Mouse (Mus musculus) intestine, embryonic 15.5 days (tissue): Measurements from ENCODE around the gene Cmc1. TPM values are rescaled to one million over a fixed set of nuclear protein-coding genes. Genes with fewer than 3 reads are reported as not detected.

Experiments used
- ATAC-seq: fragments of 200-750 bp; cut with Nextera tagmentation; 2 replicates; pipeline ENCODE4 v1.8.0; 2017; ENCODE audit warnings: moderate TSS enrichment, moderate library complexity
- H3K27ac ChIP-seq: fragments of 300-500 bp; sonication (generic); 2 replicates; pipeline ENCODE4 v1.5.1; 2015; ENCODE audit warnings: mild to moderate bottlenecking, inconsistent platforms
- H3K27me3 ChIP-seq: fragments of 300-500 bp; sonication (generic); replicated peaks from 2 replicates; pipeline ENCODE4 v1.6.1; 2015; ENCODE audit warnings: inconsistent platforms
- H3K36me3 ChIP-seq: fragments of 300-500 bp; sonication (generic); 2 replicates; pipeline ENCODE4 v1.6.1; 2015; ENCODE audit warnings: inconsistent platforms
- H3K4me1 ChIP-seq: fragments of 300-500 bp; sonication (generic); replicated peaks from 2 replicates; pipeline ENCODE4 v1.6.1; 2015; ENCODE audit warnings: inconsistent platforms
- H3K4me2 ChIP-seq: fragments of 300-500 bp; sonication (generic); replicated peaks from 2 replicates; pipeline ENCODE4 v1.6.1; 2015; ENCODE audit warnings: mild to moderate bottlenecking, inconsistent platforms
- H3K4me3 ChIP-seq: fragments of 300-500 bp; sonication (generic); replicated peaks from 2 replicates; pipeline ENCODE4 v1.5.1; 2015; ENCODE audit warnings: inconsistent platforms
- H3K9ac ChIP-seq: fragments of 300-500 bp; sonication (generic); 2 replicates; pipeline ENCODE4 v1.6.1; 2015; ENCODE audit warnings: inconsistent platforms
- H3K9me3 ChIP-seq: fragments of 300-500 bp; sonication (generic); 2 replicates; pipeline ENCODE4 v1.6.1; 2016; ENCODE audit warnings: inconsistent platforms
- WGBS: fragments of 180-500 bp; shearing (Covaris S2); methylation state at CpG from one replicate; pipeline ENCODE4 v1.1.7; 2015; 5-methylcytosine and 5-hydroxymethylcytosine counted together
- polyA plus RNA-seq: library from polyadenylated mRNA; unstranded; fragments of >200 nt; fragmentation: Nextera tagmentation; extraction: Ambion mirVana; gene quantifications from 2 replicates; pipeline ENCODE4 v1.2.1, GENCODE M21; 2015

Gene Cmc1
- polyA plus RNA-seq, 1 experiment from 2014 or later, result 68.7 TPM

GRCm38 (mm10) chr9:118045011-118045533 is 104.9 kb downstream of the Cmc1 start:
- H3K27ac ChIP-seq, result no peak overlapping the region
- H3K4me2 ChIP-seq, result no peak overlapping the region
- WGBS, result 68% methylated on average over 1 of the region's 1 CpGs
- ATAC-seq, result no peak
- H3K9ac ChIP-seq, result no peak overlapping the region
- 0 out of 2 replicates have a peak, but pooled peaks cover 5% of the 10 kb centered on the region for H3K36me3 ChIP-seq
- 0 out of 2 replicates have a peak, but pooled peaks cover 3% of the 10 kb centered on the region for H3K4me1 ChIP-seq
- H3K4me3 ChIP-seq, result no peak overlapping the region
- no peaks in the 10 kb centered on the region for H3K27me3 ChIP-seq
- H3K9me3 ChIP-seq, result no peaks in the 10 kb centered on the region

DNA sequence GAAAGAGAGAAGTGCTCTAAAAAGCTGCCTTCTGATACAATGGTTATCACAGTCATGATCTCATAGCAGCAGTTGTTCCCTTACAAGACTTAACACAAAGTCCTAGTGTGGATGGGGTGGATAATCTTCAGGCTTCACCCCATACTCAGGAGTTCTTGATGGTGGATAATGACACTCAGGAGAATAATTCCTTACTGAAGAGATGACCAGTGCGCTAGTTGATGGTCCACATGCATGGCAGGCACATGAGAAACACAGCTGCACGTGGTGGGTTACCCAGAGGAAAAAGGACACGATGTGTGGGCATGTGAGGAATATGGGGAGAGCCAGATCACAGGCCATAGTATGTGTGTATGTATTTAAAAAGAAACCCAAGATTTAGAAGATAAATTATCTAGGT is 106.4 kb downstream of the Cmc1 start:
- H3K27ac ChIP-seq, result no peak overlapping the region
- no peaks in the 10 kb centered on the region for H3K27me3 ChIP-seq
- H3K36me3 ChIP-seq, result 0 out of 2 replicates have a peak, but pooled peaks cover 5% of the 10 kb centered on the region
- no peaks in the 10 kb centered on the region for H3K9me3 ChIP-seq
- no peak overlapping the region for H3K9ac ChIP-seq
- H3K4me1 ChIP-seq, result 0 out of 2 replicates have a peak, but pooled peaks cover 3% of the 10 kb centered on the region
- WGBS, result 88% methylated on average over 3 of the region's 3 CpGs
- ATAC-seq, result no peak
- H3K4me2 ChIP-seq, result no peak overlapping the region
- no peak overlapping the region for H3K4me3 ChIP-seq

GRCm38 (mm10) chr9:118042738-118043137 is 107.2 kb downstream of the Cmc1 start:
- ATAC-seq, result no peak
- Histone ChIP-seq H3K4me2 (no peak overlapping the region; the same call in 1 of the 2 replicates), H3K9me3 (no peaks in the 10 kb centered on the region), H3K36me3 (0 out of 2 replicates have a peak, but pooled peaks cover 3% of the 10 kb centered on the region), H3K9ac (no peak overlapping the region), H3K27ac (no peak overlapping the region), H3K4me3 (no peak overlapping the region), H3K4me1 (0 out of 2 replicates have a peak, but pooled peaks cover 3% of the 10 kb centered on the region), H3K27me3 (no peaks in the 10 kb centered on the region)
- WGBS, result 77% methylated on average over 4 of the region's 4 CpGs

DNA sequence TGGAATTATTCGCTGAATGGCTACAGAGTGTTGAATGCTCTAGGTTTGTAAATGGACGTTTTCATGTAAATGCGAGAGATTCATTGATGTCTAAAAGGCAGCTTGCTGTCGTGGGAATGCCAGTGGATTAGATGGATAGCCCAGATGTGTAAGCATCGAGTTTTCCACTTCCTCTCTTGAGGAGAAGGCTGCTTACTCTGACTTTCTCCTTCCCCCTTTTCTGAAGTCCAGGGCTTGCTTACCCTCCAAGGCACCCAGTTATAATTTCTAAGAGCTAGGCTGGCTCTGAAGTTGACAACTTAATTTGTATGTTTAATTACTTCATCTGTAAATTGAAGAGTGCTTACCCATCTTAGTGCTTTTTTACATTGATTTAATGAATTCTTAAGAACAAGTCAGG is 108.3 kb downstream of the Cmc1 start:
- Histone ChIP-seq H3K27me3 (no peaks in the 10 kb centered on the region), H3K4me2 (peak overlapping the region; percentile 66), H3K36me3 (no peaks in the 10 kb centered on the region), H3K4me1 (0 out of 2 replicates have a peak, but pooled peaks cover 3% of the 10 kb centered on the region), H3K4me3 (peak overlapping the region; percentile 88), H3K9me3 (no peaks in the 10 kb centered on the region), H3K27ac (no peak overlapping the region), H3K9ac (no peak overlapping the region)
- ATAC-seq, result no peak
- 18% methylated on average over 5 of the region's 5 CpGs for WGBS

DNA sequence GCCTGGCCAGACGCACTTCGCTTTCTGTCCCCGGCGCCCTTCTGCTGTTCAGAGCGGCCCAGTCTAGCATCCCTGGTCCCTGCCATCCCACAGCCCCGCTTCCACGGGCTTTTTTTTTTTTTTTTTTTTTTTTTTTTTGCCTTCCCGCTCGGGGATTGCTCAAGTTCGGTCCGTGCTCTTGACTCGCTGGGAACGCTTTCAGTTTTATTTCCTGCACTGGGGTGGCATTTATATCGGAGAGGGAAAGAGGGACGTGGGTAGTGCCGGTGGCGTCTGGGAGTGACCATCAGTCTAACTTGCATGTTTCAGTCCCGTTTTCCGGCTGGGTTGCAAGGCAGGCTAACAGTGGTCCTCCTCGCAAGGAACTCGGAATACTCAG is 109.0 kb downstream of the Cmc1 start:
- 1% methylated on average over 21 of the region's 21 CpGs for WGBS
- H3K27me3 ChIP-seq, result no peaks in the 10 kb centered on the region

DNA sequence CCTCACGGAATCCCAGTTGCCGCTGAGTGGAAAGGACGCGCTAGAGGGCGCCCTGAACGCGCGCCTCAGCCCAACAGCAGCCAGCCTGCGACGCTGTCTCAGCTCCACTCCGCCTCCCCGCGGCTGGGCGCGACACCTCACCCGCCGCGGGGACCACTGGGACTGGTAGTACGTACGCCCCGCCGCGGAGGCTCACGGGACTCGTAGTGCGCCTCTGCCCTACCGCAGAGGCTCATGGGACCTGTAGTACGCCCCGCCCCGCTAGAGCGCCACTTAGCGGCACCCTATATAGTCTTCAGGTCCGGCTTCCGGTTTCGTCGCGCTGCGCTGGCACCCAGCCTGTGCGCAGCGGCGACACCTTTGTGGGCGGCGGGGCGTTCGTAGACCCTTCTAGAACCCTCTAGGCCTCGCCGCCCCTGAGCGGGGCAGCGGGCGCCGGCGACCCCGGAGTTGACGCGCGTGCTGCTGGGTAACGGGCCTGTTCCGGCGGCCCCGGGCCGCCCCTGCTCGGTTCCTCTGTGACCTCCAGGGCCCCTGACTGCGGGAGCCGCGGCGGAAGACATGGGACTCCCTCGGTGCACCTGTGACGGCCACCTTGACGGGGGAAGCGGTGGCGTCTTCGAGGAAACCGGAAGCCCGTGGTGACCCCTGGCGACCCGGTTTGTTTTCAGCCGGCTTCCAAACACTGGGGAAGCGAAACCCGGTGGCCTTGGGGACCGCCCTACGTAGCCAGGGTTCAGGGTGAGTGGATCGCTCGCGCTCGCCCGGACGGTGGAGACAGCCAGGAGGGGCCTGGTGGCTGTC is 109.6 kb downstream of the Cmc1 start, which contains the start of gene Azi2:
Gene Azi2 (plus strand): TSS at position 282 of the 804 bp plus-strand sequence.
- peak within 1 kb of the TSS; percentile 96 for H3K27ac ChIP-seq
- peak within 1 kb of the TSS; percentile 88 for H3K4me3 ChIP-seq
- no peaks in the 10 kb centered on the region for H3K9me3 ChIP-seq
- peak within 1 kb of the TSS; percentile 86 for H3K9ac ChIP-seq
- H3K4me2 ChIP-seq, result peak within 1 kb of the TSS; percentile 85
- H3K4me1 ChIP-seq, result 0 out of 2 replicates have a peak, but pooled peaks cover 3% of the 10 kb centered on the region
- no peaks in the 10 kb centered on the region for H3K27me3 ChIP-seq
- under 1% methylated on average over 87 of the region's 87 CpGs for WGBS
- no peaks in the 10 kb centered on the region for H3K36me3 ChIP-seq
- peak; percentile 99 for ATAC-seq

More for the DNA sequence above, 109.0 kb downstream of the Cmc1 start:
- no peaks in the 10 kb centered on the region for H3K9me3 ChIP-seq
- H3K27ac ChIP-seq, result peak overlapping the region; percentile 96
- 0 out of 2 replicates have a peak, but pooled peaks cover 3% of the 10 kb centered on the region for H3K4me1 ChIP-seq
- no peaks in the 10 kb centered on the region for H3K36me3 ChIP-seq
- H3K4me3 ChIP-seq, result peak overlapping the region; percentile 88
- no peak for ATAC-seq
- H3K9ac ChIP-seq, result peak overlapping the region; percentile 86
- H3K4me2 ChIP-seq, result peak overlapping the region; percentile 66

- H3K27me3 ChIP-seq, result no peaks in the 10 kb centered on the region; the same call in 1 of the 2 replicates
- no peak overlapping the region for H3K27ac ChIP-seq
- H3K4me2 ChIP-seq, result no peak overlapping the region
- H3K9me3 ChIP-seq, result no peaks in the 10 kb centered on the region
- no peak overlapping the region for H3K9ac ChIP-seq
- no peaks in the 10 kb centered on the region for H3K4me1 ChIP-seq
- H3K4me3 ChIP-seq, result no peak overlapping the region
- no peaks in the 10 kb centered on the region for H3K36me3 ChIP-seq
- WGBS, result 85% methylated on average over 3 of the region's 3 CpGs
- no peak for ATAC-seq
Measured at GRCm38 (mm10) chr9:118034990-118035389, 115.0 kb downstream of the Cmc1 start.

DNA sequence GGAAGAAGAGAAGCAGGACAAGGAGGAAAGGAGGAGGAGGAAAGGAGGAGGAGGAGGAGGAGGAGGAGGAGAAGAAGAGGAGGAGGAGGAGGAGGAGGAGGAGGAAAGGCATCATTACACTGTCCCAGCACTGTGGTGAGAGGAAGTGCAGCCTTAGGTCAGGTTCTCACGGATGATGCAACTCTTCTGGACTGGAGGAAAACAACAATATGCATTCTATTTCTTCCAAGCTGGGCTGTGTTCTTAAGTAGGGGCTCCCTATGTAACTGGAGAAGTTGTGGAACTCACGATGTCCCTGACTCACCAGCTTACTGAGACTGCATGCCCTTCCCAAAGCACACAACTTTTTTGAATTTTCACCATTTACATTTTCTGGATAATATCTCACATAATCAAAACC is 118.3 kb downstream of the Cmc1 start:
- Histone ChIP-seq H3K36me3 (no peaks in the 10 kb centered on the region), H3K4me1 (no peaks in the 10 kb centered on the region), H3K9ac (no peak overlapping the region), H3K27ac (no peak overlapping the region), H3K27me3 (no peaks in the 10 kb centered on the region; the same call in 1 of the 2 replicates), H3K9me3 (no peaks in the 10 kb centered on the region), H3K4me3 (no peak overlapping the region), H3K4me2 (no peak overlapping the region)
- 34% methylated on average over 2 of the region's 2 CpGs for WGBS
- no peak; the same call in 1 of the 2 replicates for ATAC-seq

DNA sequence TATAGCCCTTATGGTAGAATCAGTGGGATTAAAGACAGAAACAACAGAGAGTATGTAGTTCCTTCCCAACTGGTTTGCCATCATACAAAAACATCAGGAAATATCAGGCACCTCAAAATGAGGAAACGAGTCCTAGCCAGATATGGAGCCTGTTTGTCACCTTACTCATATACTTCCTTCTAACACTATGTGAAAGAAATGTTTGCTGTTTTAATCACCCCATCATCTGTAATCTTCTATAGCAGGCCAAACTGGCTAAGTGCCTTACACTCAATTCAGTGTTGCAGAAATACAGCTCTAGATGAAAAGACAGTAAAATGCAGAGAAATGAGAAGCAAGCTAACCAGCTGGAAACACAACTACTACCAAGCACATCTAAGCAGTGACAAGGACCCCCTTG is 119.7 kb downstream of the Cmc1 start:
- no peak overlapping the region for H3K4me3 ChIP-seq
- 78% methylated on average over 1 of the region's 1 CpGs for WGBS
- no peak for ATAC-seq
- no peak overlapping the region for H3K9ac ChIP-seq
- H3K27me3 ChIP-seq, result no peaks in the 10 kb centered on the region; the same call in 1 of the 2 replicates
- H3K36me3 ChIP-seq, result no peaks in the 10 kb centered on the region
- no peak overlapping the region for H3K4me2 ChIP-seq
- no peaks in the 10 kb centered on the region for H3K9me3 ChIP-seq
- H3K4me1 ChIP-seq, result no peaks in the 10 kb centered on the region
- H3K27ac ChIP-seq, result no peak overlapping the region

DNA sequence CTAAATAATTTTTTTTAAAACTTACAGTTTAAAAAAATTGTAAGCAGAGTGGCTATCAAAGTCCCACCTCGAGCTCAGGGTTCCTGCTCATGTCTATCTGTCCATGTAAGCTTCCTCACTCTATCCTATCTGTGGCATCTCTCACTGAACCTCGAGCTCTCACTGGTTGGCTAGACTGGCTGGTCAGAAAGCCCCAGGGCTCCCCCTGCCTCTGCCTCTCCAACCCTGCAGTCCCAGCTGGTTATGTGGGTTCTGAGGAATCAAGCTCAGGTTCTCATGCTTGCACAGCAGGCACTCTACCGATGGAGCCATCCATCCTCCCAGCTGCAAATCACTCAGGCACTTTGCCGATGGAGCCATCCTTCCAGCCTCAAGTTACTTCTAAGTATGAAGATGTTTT is 120.5 kb downstream of the Cmc1 start:
- Histone ChIP-seq H3K4me2 (no peak overlapping the region), H3K36me3 (no peaks in the 10 kb centered on the region), H3K27ac (no peak overlapping the region), H3K9me3 (no peaks in the 10 kb centered on the region), H3K9ac (no peak overlapping the region), H3K4me3 (no peak overlapping the region), H3K27me3 (no peaks in the 10 kb centered on the region; the same call in 1 of the 2 replicates), H3K4me1 (no peaks in the 10 kb centered on the region)
- no peak for ATAC-seq
- 49% methylated on average over 4 of the region's 4 CpGs for WGBS

DNA sequence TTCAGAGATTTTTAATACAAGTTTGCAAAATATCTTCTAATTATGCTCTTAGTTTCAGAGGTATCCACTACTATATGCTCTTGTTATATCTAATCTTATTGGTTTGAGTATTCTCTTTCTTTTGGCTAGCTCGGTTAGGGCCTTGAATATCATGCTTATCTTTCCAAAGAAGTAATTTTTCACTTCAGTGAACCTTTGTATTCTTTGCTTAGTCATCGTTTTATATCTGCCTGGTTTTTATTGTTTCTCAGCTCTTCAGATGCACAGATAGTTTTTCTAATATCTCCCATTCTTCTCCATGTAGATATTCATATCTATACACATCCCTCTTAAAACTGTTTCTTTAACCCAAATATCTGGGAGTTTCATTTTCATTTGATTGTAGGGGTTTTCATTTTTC is 125.0 kb downstream of the Cmc1 start:
- WGBS, result 80% methylated on average over 2 of the region's 2 CpGs
- no peaks in the 10 kb centered on the region for H3K36me3 ChIP-seq
- H3K9me3 ChIP-seq, result no peaks in the 10 kb centered on the region
- no peaks in the 10 kb centered on the region for H3K4me1 ChIP-seq
- H3K27ac ChIP-seq, result no peak overlapping the region
- no peak overlapping the region for H3K4me3 ChIP-seq
- no peak overlapping the region for H3K9ac ChIP-seq
- H3K4me2 ChIP-seq, result no peak overlapping the region
- no peak for ATAC-seq
- H3K27me3 ChIP-seq, result no peaks in the 10 kb centered on the region
